Mouse (Mus musculus) cerebellum, adult 2 months (tissue): ENCODE data around the gene Il18. TPM values are rescaled to one million over a fixed set of nuclear protein-coding genes. Genes with fewer than 3 reads are reported as not detected.

Experiments
- DNase-seq, 2 experiments: peaks; one replicate each; pipeline ENCODE4 v3.0.0; 2021
- H3K27ac ChIP-seq: fragments of 200-500 bp; 2 replicates; pipeline ENCODE4 v1.5.1; 2012; ENCODE audit warnings: low read length, control low read depth, inconsistent platforms; ENCODE audit not compliant: insufficient read depth
- H3K27me3 ChIP-seq: fragments of 200-500 bp; 2 replicates; pipeline ENCODE4 v1.6.1; 2012; ENCODE audit warnings: inconsistent platforms, mild to moderate bottlenecking, low read length, moderate library complexity; ENCODE audit not compliant: control insufficient read depth, insufficient read depth
- H3K4me1 ChIP-seq: fragments of 200-500 bp; 2 replicates; pipeline ENCODE4 v1.6.1; 2011; ENCODE audit warnings: low read length; ENCODE audit not compliant: control insufficient read depth, insufficient read depth
- H3K4me3 ChIP-seq: fragments of 200-500 bp; replicated peaks from 2 replicates; pipeline ENCODE3; 2011; ENCODE audit warnings: mild to moderate bottlenecking, low read depth, low read length, control low read depth; ENCODE audit not compliant: insufficient read depth
- CTCF ChIP-seq: fragments of 200-500 bp; IDR thresholded peaks from 2 replicates; pipeline ENCODE4 v1.5.1; 2011; ENCODE audit warnings: low read depth, mild to moderate bottlenecking, control low read depth, low read length, moderate library complexity, borderline replicate concordance; ENCODE audit not compliant: insufficient read depth
- POLR2A ChIP-seq: fragments of 200-500 bp; IDR thresholded peaks from 2 replicates; pipeline ENCODE4 v1.6.1; 2011; ENCODE audit warnings: low read length, control low read depth, borderline replicate concordance; ENCODE audit not compliant: insufficient read depth
- WGBS: fragments of 180-500 bp; shearing (Covaris S2); methylation state at CpG from one replicate; pipeline ENCODE4 v1.1.7; 2018; 5-methylcytosine and 5-hydroxymethylcytosine counted together
- polyA plus RNA-seq: library from polyadenylated mRNA; depleted of rRNA; stranded (reverse); fragments of >200 nt; gene quantifications from 2 replicates; pipeline ENCODE4 v1.2.3, GENCODE M21; 2012

Il18 gene
- polyA plus RNA-seq, 1 experiment: 32.9 TPM

GRCm38 (mm10) chr9:50569599-50570525, 15.2 kb downstream of the Il18 start:
- no peak overlapping the region for H3K4me3 ChIP-seq
- TF ChIP-seq CTCF: no peak
- TF ChIP-seq POLR2A: no peak
- H3K27ac ChIP-seq: no peak overlapping the region
- H3K4me1 ChIP-seq: no peaks in the 10 kb centered on the region
- DNase-seq: no peak
- no peaks in the 10 kb centered on the region for H3K27me3 ChIP-seq
- 76% methylated on average over 10 of the region's 10 CpGs for WGBS

GRCm38 (mm10) chr9:50580370-50580769, 25.7 kb downstream of the Il18 start:
- WGBS: 33% methylated on average over 4 of the region's 4 CpGs
- Histone ChIP-seq H3K4me3 (no peak overlapping the region), H3K4me1 (no peaks in the 10 kb centered on the region), H3K27ac (no peak overlapping the region), H3K27me3 (no peaks in the 10 kb centered on the region)
- no peak for TF ChIP-seq POLR2A
- TF ChIP-seq CTCF: no peak
- DNase-seq: no peak

GRCm38 (mm10) chr9:50585145-50585818, 30.7 kb downstream of the Il18 start:
- no peak overlapping the region for H3K4me3 ChIP-seq
- DNase-seq: no peak
- no peak for TF ChIP-seq CTCF
- no peak for TF ChIP-seq POLR2A
- WGBS: 80% methylated on average over 6 of the region's 6 CpGs
- no peak overlapping the region for H3K27ac ChIP-seq
- no peaks in the 10 kb centered on the region for H3K27me3 ChIP-seq
- H3K4me1 ChIP-seq: no peaks in the 10 kb centered on the region

GRCm38 (mm10) chr9:50586955-50587354, 32.3 kb downstream of the Il18 start:
- no peaks in the 10 kb centered on the region for H3K4me1 ChIP-seq
- no peak for DNase-seq
- H3K27me3 ChIP-seq: no peaks in the 10 kb centered on the region
- WGBS: 70% methylated on average over 4 of the region's 4 CpGs
- TF ChIP-seq CTCF: no peak
- no peak for TF ChIP-seq POLR2A
- no peak overlapping the region for H3K4me3 ChIP-seq
- H3K27ac ChIP-seq: no peak overlapping the region

- H3K4me3 ChIP-seq: no peak overlapping the region
- H3K4me1 ChIP-seq: no peaks in the 10 kb centered on the region
- H3K27ac ChIP-seq: no peak overlapping the region
- 72% methylated on average over 10 of the region's 10 CpGs for WGBS
- no peak for DNase-seq
- TF ChIP-seq CTCF (no peak), POLR2A (no peak)
- no peaks in the 10 kb centered on the region for H3K27me3 ChIP-seq
Measured at GRCm38 (mm10) chr9:50590856-50591518, 36.4 kb downstream of the Il18 start.

- H3K4me3 ChIP-seq: no peak overlapping the region
- H3K27ac ChIP-seq: no peak overlapping the region
- no peaks in the 10 kb centered on the region for H3K4me1 ChIP-seq
- 88% methylated on average over 9 of the region's 9 CpGs for WGBS
- no peak for DNase-seq
- no peak for TF ChIP-seq POLR2A
- TF ChIP-seq CTCF: no peak
- H3K27me3 ChIP-seq: no peaks in the 10 kb centered on the region
Measured at GRCm38 (mm10) chr9:50592955-50593354, 38.3 kb downstream of the Il18 start.

- TF ChIP-seq POLR2A: no peak
- TF ChIP-seq CTCF: peak; percentile 38; the same call in 1 of the 2 replicates
- Histone ChIP-seq H3K27me3 (no peaks in the 10 kb centered on the region), H3K4me3 (no peak overlapping the region), H3K27ac (no peak overlapping the region), H3K4me1 (no peaks in the 10 kb centered on the region)
- 73% methylated on average over 3 of the region's 3 CpGs for WGBS
- DNase-seq: no peak
Measured at GRCm38 (mm10) chr9:50593544-50593943, 38.9 kb downstream of the Il18 start.
